Mouse (Mus musculus) lung, embryonic 16.5 days (tissue): ENCODE measurements around the gene Ablim1. TPM values are rescaled to one million over a fixed set of nuclear protein-coding genes. Genes with fewer than 3 reads are reported as not detected.

Experiments
- ATAC-seq: fragments of 200-750 bp; cut with Nextera tagmentation; 2 replicates; pipeline ENCODE4 v1.8.0; 2017; ENCODE audit warnings: low read depth, mild to moderate bottlenecking, moderate library complexity
- H3K27ac ChIP-seq: fragments of 300-500 bp; sonication (generic); 2 replicates; pipeline ENCODE4 v1.5.1; 2014; ENCODE audit warnings: mild to moderate bottlenecking, control low read depth, low read length
- H3K27me3 ChIP-seq: fragments of 300-500 bp; sonication (generic); 2 replicates; pipeline ENCODE4 v1.6.1; 2014; ENCODE audit warnings: low read depth, low read length, mixed read lengths; ENCODE audit not compliant: control insufficient read depth, insufficient read depth
- H3K36me3 ChIP-seq: fragments of 300-500 bp; sonication (generic); 2 replicates; pipeline ENCODE4 v1.6.1; 2014; ENCODE audit warnings: low read length; ENCODE audit not compliant: control insufficient read depth, insufficient read depth
- H3K4me1 ChIP-seq: fragments of 300-500 bp; sonication (generic); replicated peaks from 2 replicates; pipeline ENCODE4 v1.6.1; 2014; ENCODE audit warnings: low read length, mixed read lengths; ENCODE audit not compliant: control insufficient read depth, insufficient read depth
- H3K4me2 ChIP-seq: fragments of 300-500 bp; sonication (generic); 2 replicates; pipeline ENCODE4 v1.6.1; 2014; ENCODE audit warnings: low read depth, low read length, control low read depth
- H3K4me3 ChIP-seq: fragments of 300-500 bp; sonication (generic); 2 replicates; pipeline ENCODE4 v1.5.1; 2014; ENCODE audit warnings: mild to moderate bottlenecking, low read length, control low read depth
- H3K9ac ChIP-seq: fragments of 300-500 bp; sonication (generic); 2 replicates; pipeline ENCODE4 v1.6.1; 2014; ENCODE audit warnings: low read length, control low read depth
- H3K9me3 ChIP-seq: fragments of 300-500 bp; sonication (generic); 2 replicates; pipeline ENCODE4 v1.6.1; 2016; ENCODE audit warnings: low read length; ENCODE audit not compliant: control insufficient read depth
- WGBS: fragments of 180-500 bp; shearing (Covaris S2); extraction: QIAGEN DNeasy Blood & Tissue Kit; methylation state at CpG from one replicate; pipeline ENCODE4 v1.1.7; 2014; 5-methylcytosine and 5-hydroxymethylcytosine counted together
- polyA plus RNA-seq: library from polyadenylated mRNA; unstranded; fragments of >200 nt; fragmentation: Nextera tagmentation; extraction: Ambion mirVana; gene quantifications from 2 replicates; pipeline ENCODE4 v1.2.1, GENCODE M21; 2015

The Ablim1 gene
- polyA plus RNA-seq, 1 experiment from 2014 or later, result 54.5 TPM

- no peak for ATAC-seq
These were observed 210.5 kb downstream of the Ablim1 start for GRCm38 (mm10) chr19:57104171-57104748.

GRCm38 (mm10) chr19:57103360-57103958 is 211.3 kb downstream of the Ablim1 start:
- H3K27me3 ChIP-seq, result no peaks in the 10 kb centered on the region
- WGBS, result 24% methylated on average over 4 of the region's 4 CpGs
- no peaks in the 10 kb centered on the region for H3K36me3 ChIP-seq
- no peak overlapping the region for H3K4me3 ChIP-seq
- H3K9ac ChIP-seq, result no peak overlapping the region
- peak overlapping the region; percentile 78 for H3K27ac ChIP-seq
- H3K4me1 ChIP-seq, result peaks cover 26% of the 10 kb centered on the region
- no peak overlapping the region for H3K4me2 ChIP-seq
- H3K9me3 ChIP-seq, result no peaks in the 10 kb centered on the region
- peak; percentile 67 for ATAC-seq

More at GRCm38 (mm10) chr19:57104171-57104748, 210.5 kb downstream of the Ablim1 start:
- Histone ChIP-seq H3K4me3 (no peak overlapping the region), H3K4me2 (no peak overlapping the region), H3K27ac (peak overlapping the region; percentile 78), H3K36me3 (no peaks in the 10 kb centered on the region), H3K9ac (no peak overlapping the region; the same call in 1 of the 2 replicates), H3K9me3 (no peaks in the 10 kb centered on the region), H3K27me3 (no peaks in the 10 kb centered on the region), H3K4me1 (peaks cover 18% of the 10 kb centered on the region)
- WGBS, result 56% methylated on average over 5 of the region's 5 CpGs

GRCm38 (mm10) chr19:57101986-57102385 is 212.7 kb downstream of the Ablim1 start:
- Histone ChIP-seq H3K27ac (no peak overlapping the region), H3K9me3 (no peaks in the 10 kb centered on the region), H3K27me3 (no peaks in the 10 kb centered on the region), H3K4me1 (peaks cover 29% of the 10 kb centered on the region), H3K9ac (no peak overlapping the region), H3K36me3 (no peaks in the 10 kb centered on the region), H3K4me2 (no peak overlapping the region), H3K4me3 (no peak overlapping the region)
- 75% methylated on average over 7 of the region's 7 CpGs for WGBS
- ATAC-seq, result no peak

GRCm38 (mm10) chr19:57100753-57101446 is 213.8 kb downstream of the Ablim1 start:
- no peaks in the 10 kb centered on the region for H3K36me3 ChIP-seq

GRCm38 (mm10) chr19:57099986-57100385 is 214.7 kb downstream of the Ablim1 start:
- Histone ChIP-seq H3K9ac (no peak overlapping the region), H3K4me2 (no peak overlapping the region), H3K36me3 (no peaks in the 10 kb centered on the region), H3K4me1 (peaks cover 26% of the 10 kb centered on the region), H3K27me3 (no peaks in the 10 kb centered on the region), H3K9me3 (no peaks in the 10 kb centered on the region), H3K4me3 (no peak overlapping the region), H3K27ac (no peak overlapping the region)
- ATAC-seq, result no peak
- 86% methylated on average over 9 of the region's 9 CpGs for WGBS

More at GRCm38 (mm10) chr19:57100753-57101446, 213.8 kb downstream of the Ablim1 start:
- Histone ChIP-seq H3K4me1 (peaks cover 29% of the 10 kb centered on the region), H3K9me3 (no peaks in the 10 kb centered on the region), H3K27me3 (no peaks in the 10 kb centered on the region), H3K27ac (no peak overlapping the region), H3K9ac (no peak overlapping the region), H3K4me2 (no peak overlapping the region), H3K4me3 (no peak overlapping the region)
- 92% methylated on average over 11 of the region's 11 CpGs for WGBS
- no peak for ATAC-seq

- Histone ChIP-seq H3K27me3 (no peaks in the 10 kb centered on the region), H3K9ac (no peak overlapping the region), H3K9me3 (no peaks in the 10 kb centered on the region), H3K4me1 (peaks cover 22% of the 10 kb centered on the region), H3K4me2 (no peak overlapping the region), H3K4me3 (no peak overlapping the region), H3K27ac (peak overlapping the region; percentile 82), H3K36me3 (no peaks in the 10 kb centered on the region)
- WGBS, result 75% methylated on average over 4 of the region's 4 CpGs
- ATAC-seq, result no peak
These were observed 215.7 kb downstream of the Ablim1 start for GRCm38 (mm10) chr19:57099094-57099357.

GRCm38 (mm10) chr19:57098241-57099093 is 216.3 kb downstream of the Ablim1 start:
- peaks cover 16% of the 10 kb centered on the region for H3K4me1 ChIP-seq
- WGBS, result 26% methylated on average over 14 of the region's 14 CpGs
- H3K9me3 ChIP-seq, result no peaks in the 10 kb centered on the region
- peak; percentile 78 for ATAC-seq
- no peaks in the 10 kb centered on the region for H3K36me3 ChIP-seq
- H3K4me3 ChIP-seq, result no peak overlapping the region
- H3K27ac ChIP-seq, result peak overlapping the region; percentile 82
- peak overlapping the region; percentile 25; the same call in 1 of the 2 replicates for H3K9ac ChIP-seq
- no peaks in the 10 kb centered on the region for H3K27me3 ChIP-seq
- 0 out of 2 replicates have a peak overlapping the region, but pooled peaks have one; percentile 11 for H3K4me2 ChIP-seq

- no peaks in the 10 kb centered on the region for H3K9me3 ChIP-seq
- H3K4me2 ChIP-seq, result no peak overlapping the region
- no peaks in the 10 kb centered on the region for H3K36me3 ChIP-seq
- peaks cover 14% of the 10 kb centered on the region for H3K4me1 ChIP-seq
- H3K9ac ChIP-seq, result no peak overlapping the region
- WGBS, result 78% methylated on average over 7 of the region's 7 CpGs
- no peaks in the 10 kb centered on the region for H3K27me3 ChIP-seq
- no peak overlapping the region for H3K4me3 ChIP-seq
- no peak overlapping the region for H3K27ac ChIP-seq
- no peak for ATAC-seq
These were observed 219.4 kb downstream of the Ablim1 start for GRCm38 (mm10) chr19:57095340-57095739.

- Histone ChIP-seq H3K27ac (no peak overlapping the region), H3K9me3 (no peaks in the 10 kb centered on the region), H3K4me2 (no peak overlapping the region), H3K27me3 (no peaks in the 10 kb centered on the region), H3K4me3 (no peak overlapping the region), H3K4me1 (peaks cover 7% of the 10 kb centered on the region), H3K9ac (no peak overlapping the region), H3K36me3 (no peaks in the 10 kb centered on the region)
- no peak for ATAC-seq
- 72% methylated on average over 3 of the region's 3 CpGs for WGBS
These were observed 221.1 kb downstream of the Ablim1 start for GRCm38 (mm10) chr19:57093698-57094004.
